Mouse (Mus musculus) lung, embryonic 14.5 days (tissue): ENCODE measurements at regions not wholly inside any gene's neighbourhood (a gene's known extent, or its start where the extent isn't known, plus 50 kb on each side); places are given as distances from the start of the nearest gene placed in this dataset.

Experiments used
- ATAC-seq: fragments of 200-750 bp; cut with Nextera tagmentation; 2 replicates; pipeline ENCODE4 v1.8.0; 2017; ENCODE audit warnings: mild to moderate bottlenecking, moderate TSS enrichment, moderate library complexity; ENCODE audit not compliant: insufficient read depth
- DNase-seq: peaks from one replicate; pipeline ENCODE4 v3.0.0-alpha.2; 2015
- H3K27ac ChIP-seq: fragments of 300-500 bp; sonication (generic); 2 replicates; pipeline ENCODE4 v1.5.1; 2014; ENCODE audit warnings: low read depth, mild to moderate bottlenecking, moderate library complexity
- H3K27me3 ChIP-seq: fragments of 300-500 bp; sonication (generic); 2 replicates; pipeline ENCODE4 v1.6.1; 2014; ENCODE audit warnings: low read length, control low read depth; ENCODE audit not compliant: insufficient read depth
- H3K36me3 ChIP-seq: fragments of 300-500 bp; sonication (generic); 2 replicates; pipeline ENCODE4 v1.6.1; 2014; ENCODE audit warnings: control low read depth; ENCODE audit not compliant: insufficient read depth
- H3K4me1 ChIP-seq: fragments of 300-500 bp; sonication (generic); 2 replicates; pipeline ENCODE4 v1.6.1; 2014; ENCODE audit warnings: antibody characterized with exemption, control low read depth; ENCODE audit not compliant: insufficient read depth
- H3K4me2 ChIP-seq: fragments of 300-500 bp; sonication (generic); 2 replicates; pipeline ENCODE4 v1.6.1; 2014; ENCODE audit warnings: mild to moderate bottlenecking
- H3K4me3 ChIP-seq: fragments of 300-500 bp; sonication (generic); 2 replicates; pipeline ENCODE4 v1.5.1; 2014; ENCODE audit warnings: low read depth, low read length
- H3K9ac ChIP-seq: fragments of 300-500 bp; sonication (generic); 2 replicates; pipeline ENCODE4 v1.6.1; 2014
- H3K9me3 ChIP-seq: fragments of 300-500 bp; sonication (generic); 2 replicates; pipeline ENCODE4 v1.6.1; 2016; ENCODE audit warnings: low read depth, low read length, control low read depth
- CTCF ChIP-seq: IDR thresholded peaks from 2 replicates; pipeline ENCODE4 v1.5.1; 2016; ENCODE audit warnings: antibody characterized with exemption, low read depth
- WGBS: fragments of 180-500 bp; shearing (Covaris S2); extraction: QIAGEN DNeasy Blood & Tissue Kit; methylation state at CpG from one replicate; pipeline ENCODE4 v1.1.7; 2014; 5-methylcytosine and 5-hydroxymethylcytosine counted together

- H3K4me2 ChIP-seq: no peak overlapping the region
- no peaks in the 10 kb centered on the region for H3K36me3 ChIP-seq
- H3K27ac ChIP-seq: no peak overlapping the region
- H3K4me1 ChIP-seq: peaks cover 9% of the 10 kb centered on the region; the same call in 1 of the 2 replicates
- no peaks in the 10 kb centered on the region for H3K27me3 ChIP-seq
- 69% methylated on average over 3 of the region's 3 CpGs for WGBS
- no peak overlapping the region for H3K4me3 ChIP-seq
- H3K9me3 ChIP-seq: no peaks in the 10 kb centered on the region
- H3K9ac ChIP-seq: no peak overlapping the region
- DNase-seq: no peak
- ATAC-seq: no peak
- no peak for TF ChIP-seq CTCF
Observed at GRCm38 (mm10) chr4:55475409-55475808, 56.9 kb downstream of the Klf4 start.

GRCm38 (mm10) chr4:55474044-55474788, 58.0 kb downstream of the Klf4 start:
- Histone ChIP-seq H3K4me3 (no peak overlapping the region), H3K9ac (no peak overlapping the region), H3K4me2 (no peak overlapping the region), H3K27ac (no peak overlapping the region), H3K27me3 (no peaks in the 10 kb centered on the region), H3K36me3 (no peaks in the 10 kb centered on the region), H3K4me1 (peaks cover 9% of the 10 kb centered on the region; the same call in 1 of the 2 replicates), H3K9me3 (no peaks in the 10 kb centered on the region)
- no peak for TF ChIP-seq CTCF
- ATAC-seq: no peak
- DNase-seq: no peak
- 82% methylated on average over 16 of the region's 16 CpGs for WGBS

GRCm38 (mm10) chr4:55472649-55473048, 59.6 kb downstream of the Klf4 start:
- Histone ChIP-seq H3K4me1 (0 out of 2 replicates have a peak, but pooled peaks cover 6% of the 10 kb centered on the region), H3K4me2 (no peak overlapping the region), H3K27ac (peak overlapping the region; percentile 6; the same call in 1 of the 2 replicates), H3K9me3 (no peaks in the 10 kb centered on the region), H3K4me3 (no peak overlapping the region), H3K9ac (no peak overlapping the region), H3K27me3 (no peaks in the 10 kb centered on the region), H3K36me3 (no peaks in the 10 kb centered on the region)
- no peak for TF ChIP-seq CTCF
- DNase-seq (peak; percentile 17), ATAC-seq (no peak)
- WGBS: 50% methylated on average over 2 of the region's 2 CpGs

GRCm38 (mm10) chr4:55470779-55471663, 61.2 kb downstream of the Klf4 start:
- Histone ChIP-seq H3K4me3 (no peak overlapping the region), H3K9me3 (no peaks in the 10 kb centered on the region), H3K36me3 (no peaks in the 10 kb centered on the region), H3K4me1 (0 out of 2 replicates have a peak, but pooled peaks cover 6% of the 10 kb centered on the region), H3K4me2 (no peak overlapping the region), H3K27ac (peak overlapping the region; percentile 54; the same call in 1 of the 2 replicates), H3K27me3 (no peaks in the 10 kb centered on the region), H3K9ac (no peak overlapping the region)
- ATAC-seq (peak; percentile 87), DNase-seq (peak; percentile 78)
- 34% methylated on average over 13 of the region's 13 CpGs for WGBS
- no peak for TF ChIP-seq CTCF

- Histone ChIP-seq H3K27me3 (no peaks in the 10 kb centered on the region), H3K4me1 (no peaks in the 10 kb centered on the region), H3K27ac (no peak overlapping the region), H3K4me3 (no peak overlapping the region), H3K9ac (no peak overlapping the region), H3K9me3 (no peaks in the 10 kb centered on the region), H3K36me3 (no peaks in the 10 kb centered on the region), H3K4me2 (no peak overlapping the region)
- TF ChIP-seq CTCF: no peak
- WGBS: 45% methylated on average over 8 of the region's 8 CpGs
- ATAC-seq: no peak
- DNase-seq: no peak
Observed at GRCm38 (mm10) chr4:55464192-55464591, 68.1 kb downstream of the Klf4 start.

GRCm38 (mm10) chr4:55461927-55462326, 70.3 kb downstream of the Klf4 start:
- no peak overlapping the region for H3K9ac ChIP-seq
- H3K4me1 ChIP-seq: no peaks in the 10 kb centered on the region
- H3K27me3 ChIP-seq: no peaks in the 10 kb centered on the region
- no peaks in the 10 kb centered on the region for H3K36me3 ChIP-seq
- WGBS: 73% methylated on average over 5 of the region's 5 CpGs
- no peak for ATAC-seq
- TF ChIP-seq CTCF: no peak
- no peaks in the 10 kb centered on the region for H3K9me3 ChIP-seq
- no peak overlapping the region for H3K4me3 ChIP-seq
- no peak overlapping the region for H3K4me2 ChIP-seq
- H3K27ac ChIP-seq: no peak overlapping the region
- DNase-seq: no peak

GRCm38 (mm10) chr4:55453902-55454301, 78.4 kb downstream of the Klf4 start:
- TF ChIP-seq CTCF: no peak
- Histone ChIP-seq H3K4me3 (no peak overlapping the region), H3K9ac (no peak overlapping the region), H3K27ac (no peak overlapping the region), H3K4me1 (no peaks in the 10 kb centered on the region), H3K4me2 (no peak overlapping the region), H3K36me3 (no peaks in the 10 kb centered on the region), H3K9me3 (no peaks in the 10 kb centered on the region), H3K27me3 (no peaks in the 10 kb centered on the region)
- 46% methylated on average over 5 of the region's 5 CpGs for WGBS
- peak; percentile 63; the same call in 1 of the 2 replicates for ATAC-seq
- peak; percentile 40 for DNase-seq
